Mouse (Mus musculus): Measurements from ENCODE around the gene Etv5. TPM values are rescaled to one million over a fixed set of nuclear protein-coding genes. Genes with fewer than 3 reads are reported as not detected.

The Etv5 gene
- polyA plus RNA-seq, 1 experiment from 2014 or later = 30.2 TPM

DNA sequence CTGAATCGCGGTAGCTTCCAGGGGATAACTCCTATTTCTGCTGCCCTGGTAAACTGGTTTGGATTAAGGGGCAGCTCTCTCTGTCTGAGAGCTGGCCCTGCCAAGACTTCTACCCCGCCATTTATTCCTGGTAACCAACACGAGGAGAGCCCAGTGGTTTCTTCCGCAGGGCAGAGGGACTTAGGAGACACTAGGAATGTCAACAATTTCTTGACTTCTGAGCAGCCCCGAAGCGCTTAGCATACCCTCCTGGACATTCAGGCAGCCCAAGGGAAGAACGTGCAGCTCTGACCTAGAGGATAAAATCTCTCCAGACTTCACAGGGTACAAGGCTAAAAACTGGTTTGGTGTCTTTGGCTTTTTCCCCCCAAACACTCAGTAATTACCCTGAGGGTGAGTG is 10.1 kb downstream of the Etv5 start:
- Histone ChIP-seq H3K27ac (peak overlapping the region; percentile 88), H3K36me3 (peaks cover 6% of the 10 kb centered on the region; the same call in 1 of the 2 replicates), H3K4me3 (peak overlapping the region; percentile 22), H3K27me3 (no peaks in the 10 kb centered on the region), H3K4me2 (peak overlapping the region; percentile 56), H3K9ac (0 out of 2 replicates have a peak overlapping the region, but pooled peaks have one; percentile 52), H3K9me3 (no peaks in the 10 kb centered on the region), H3K4me1 (peaks cover 39% of the 10 kb centered on the region)
- 3% methylated on average over 8 of the region's 8 CpGs for WGBS
- ATAC-seq (ENCODE audit: insufficient number of reproducible peaks, insufficient read depth, low FRiP score, low TSS enrichment, low read depth) = no peak

DNA sequence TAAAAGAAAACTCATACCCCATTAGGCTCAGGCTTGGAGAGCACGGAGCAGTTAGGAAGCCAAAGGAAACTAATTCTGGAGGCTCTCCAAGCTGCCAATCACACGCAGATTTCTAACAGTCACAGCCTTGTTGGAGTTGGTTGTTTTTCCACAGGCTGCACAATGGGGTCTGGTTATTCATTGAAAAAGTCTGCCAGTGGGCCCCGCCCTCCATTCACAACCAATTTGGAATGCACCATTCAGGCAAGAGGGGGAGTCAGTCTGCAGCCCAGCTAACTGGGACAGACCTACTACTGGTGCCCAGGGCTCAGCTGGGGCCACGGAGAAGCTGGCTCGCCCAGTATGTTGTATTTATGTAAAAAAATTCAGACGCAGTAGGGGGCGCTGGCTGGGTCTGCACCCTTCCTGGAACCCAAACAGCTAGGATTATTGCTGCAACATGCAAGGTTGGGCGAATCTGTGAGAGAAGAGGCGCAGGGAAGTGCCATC is 10.6 kb downstream of the Etv5 start:
- Histone ChIP-seq H3K36me3 (peaks cover 6% of the 10 kb centered on the region; the same call in 1 of the 2 replicates), H3K27me3 (no peaks in the 10 kb centered on the region), H3K4me1 (peaks cover 34% of the 10 kb centered on the region), H3K4me3 (peak overlapping the region; percentile 22), H3K4me2 (peak overlapping the region; percentile 56), H3K9me3 (no peaks in the 10 kb centered on the region), H3K27ac (peak overlapping the region; percentile 88), H3K9ac (0 out of 2 replicates have a peak overlapping the region, but pooled peaks have one; percentile 52)
- ATAC-seq (ENCODE audit: insufficient number of reproducible peaks, insufficient read depth, low FRiP score, low TSS enrichment, low read depth) = peak; percentile 88
- WGBS = 2% methylated on average over 9 of the region's 9 CpGs

DNA sequence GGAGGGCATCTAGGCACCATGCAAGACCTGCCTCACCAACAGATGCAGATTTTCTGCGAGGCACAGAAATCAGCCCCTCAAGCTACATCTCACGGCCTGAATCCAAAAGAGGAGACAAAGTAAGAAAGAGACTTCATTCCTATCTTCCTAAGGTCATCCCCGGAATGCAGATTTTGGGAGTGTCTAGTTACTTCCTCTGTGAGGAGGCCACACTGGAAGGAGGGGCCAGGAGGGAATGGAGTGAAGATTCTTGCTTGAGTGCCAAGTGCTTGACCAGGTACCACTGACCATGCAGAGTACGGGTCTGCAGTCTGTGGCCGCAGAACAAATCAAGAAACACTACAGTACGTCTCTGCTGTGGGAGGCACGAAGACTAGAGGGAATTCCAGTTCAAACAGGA is 12.7 kb downstream of the Etv5 start:
- H3K9ac ChIP-seq = no peak overlapping the region
- peaks cover 32% of the 10 kb centered on the region for H3K4me1 ChIP-seq
- no peak overlapping the region for H3K4me2 ChIP-seq
- peaks cover 6% of the 10 kb centered on the region; the same call in 1 of the 2 replicates for H3K36me3 ChIP-seq
- no peaks in the 10 kb centered on the region for H3K27me3 ChIP-seq
- WGBS = 63% methylated on average over 7 of the region's 7 CpGs
- no peak overlapping the region for H3K27ac ChIP-seq
- no peaks in the 10 kb centered on the region for H3K9me3 ChIP-seq
- ATAC-seq (ENCODE audit: insufficient number of reproducible peaks, insufficient read depth, low FRiP score, low TSS enrichment, low read depth) = no peak
- H3K4me3 ChIP-seq = no peak overlapping the region

DNA sequence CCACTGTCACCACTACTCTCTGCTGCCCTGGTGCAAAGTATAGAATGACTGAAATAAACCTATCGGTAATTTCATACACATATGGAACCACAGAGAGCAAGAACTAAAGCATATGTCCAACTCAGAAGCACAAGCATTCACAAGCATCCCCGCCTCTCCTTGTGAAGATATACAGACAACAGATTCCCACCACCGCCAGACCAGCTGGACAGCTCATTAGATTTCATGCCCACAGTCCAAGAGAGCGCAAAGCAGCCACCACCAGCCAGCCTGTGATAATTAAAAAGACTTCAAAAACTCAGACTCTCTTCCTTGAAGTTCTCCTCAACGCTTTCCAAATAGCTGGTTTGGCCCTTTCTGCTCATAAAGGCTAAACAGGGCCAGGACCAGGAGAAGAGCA is 17.3 kb downstream of the Etv5 start:
- Histone ChIP-seq H3K27me3 (no peaks in the 10 kb centered on the region), H3K4me1 (peaks cover 8% of the 10 kb centered on the region; the same call in 1 of the 2 replicates), H3K9me3 (no peaks in the 10 kb centered on the region), H3K4me2 (no peak overlapping the region), H3K4me3 (no peak overlapping the region), H3K36me3 (peaks cover 6% of the 10 kb centered on the region; the same call in 1 of the 2 replicates), H3K9ac (no peak overlapping the region), H3K27ac (no peak overlapping the region)
- WGBS = 80% methylated on average over 5 of the region's 5 CpGs
- ATAC-seq (ENCODE audit: insufficient number of reproducible peaks, insufficient read depth, low FRiP score, low TSS enrichment, low read depth) = no peak

DNA sequence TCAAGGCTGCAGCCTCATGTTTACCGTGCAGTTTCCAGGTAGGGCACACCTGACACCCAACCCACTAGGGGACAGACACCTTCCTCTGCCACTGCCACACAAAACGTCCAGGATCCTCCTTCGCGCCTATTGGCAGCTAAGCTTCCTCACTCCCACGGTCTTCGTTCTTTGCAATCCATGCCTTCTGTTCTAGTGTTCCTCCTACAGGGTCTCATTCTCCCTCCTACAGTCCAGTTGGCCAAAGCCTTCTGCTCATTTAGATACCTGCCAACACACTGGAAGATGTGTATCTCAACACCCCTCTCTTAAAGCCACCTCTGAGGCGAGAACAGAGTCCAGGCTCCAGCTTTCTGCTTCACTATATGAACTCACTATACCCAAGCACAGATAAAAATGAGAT is 21.6 kb downstream of the Etv5 start:
- peaks cover 4% of the 10 kb centered on the region; the same call in 1 of the 2 replicates for H3K4me1 ChIP-seq
- 91% methylated on average over 7 of the region's 7 CpGs for WGBS
- H3K9ac ChIP-seq = no peak overlapping the region
- ATAC-seq (ENCODE audit: insufficient number of reproducible peaks, insufficient read depth, low FRiP score, low TSS enrichment, low read depth) = no peak
- H3K36me3 ChIP-seq = peaks cover 10% of the 10 kb centered on the region; the same call in 1 of the 2 replicates
- H3K4me3 ChIP-seq = no peak overlapping the region
- no peaks in the 10 kb centered on the region for H3K27me3 ChIP-seq
- no peak overlapping the region for H3K4me2 ChIP-seq
- H3K9me3 ChIP-seq = no peaks in the 10 kb centered on the region
- H3K27ac ChIP-seq = no peak overlapping the region

DNA sequence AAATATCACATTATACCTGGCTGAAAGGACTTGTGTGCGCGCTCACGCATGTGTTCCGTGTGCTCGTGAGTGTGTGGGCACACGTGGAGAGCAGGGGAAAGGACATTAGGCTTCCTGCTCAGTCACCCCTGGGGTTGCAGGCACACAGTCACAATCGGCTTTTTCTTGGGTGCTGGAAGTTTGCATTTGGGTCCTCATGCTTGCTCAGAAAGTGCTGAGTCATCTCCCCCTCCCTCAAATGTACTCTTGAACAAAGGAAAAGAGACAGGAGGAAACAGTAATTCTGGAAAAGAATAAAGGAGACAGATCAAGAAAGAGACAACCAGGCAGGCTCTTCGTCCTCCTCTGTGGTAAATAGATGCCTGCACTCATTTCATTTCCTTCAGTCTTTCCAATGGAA is 22.5 kb downstream of the Etv5 start:
- peaks cover 10% of the 10 kb centered on the region; the same call in 1 of the 2 replicates for H3K36me3 ChIP-seq
- no peak overlapping the region for H3K4me2 ChIP-seq
- peaks cover 4% of the 10 kb centered on the region; the same call in 1 of the 2 replicates for H3K4me1 ChIP-seq
- no peak overlapping the region for H3K9ac ChIP-seq
- H3K4me3 ChIP-seq = no peak overlapping the region
- no peak for ATAC-seq (ENCODE audit: insufficient number of reproducible peaks, insufficient read depth, low FRiP score, low TSS enrichment, low read depth)
- 82% methylated on average over 8 of the region's 8 CpGs for WGBS
- H3K27me3 ChIP-seq = no peaks in the 10 kb centered on the region
- no peak overlapping the region for H3K27ac ChIP-seq
- no peaks in the 10 kb centered on the region for H3K9me3 ChIP-seq

DNA sequence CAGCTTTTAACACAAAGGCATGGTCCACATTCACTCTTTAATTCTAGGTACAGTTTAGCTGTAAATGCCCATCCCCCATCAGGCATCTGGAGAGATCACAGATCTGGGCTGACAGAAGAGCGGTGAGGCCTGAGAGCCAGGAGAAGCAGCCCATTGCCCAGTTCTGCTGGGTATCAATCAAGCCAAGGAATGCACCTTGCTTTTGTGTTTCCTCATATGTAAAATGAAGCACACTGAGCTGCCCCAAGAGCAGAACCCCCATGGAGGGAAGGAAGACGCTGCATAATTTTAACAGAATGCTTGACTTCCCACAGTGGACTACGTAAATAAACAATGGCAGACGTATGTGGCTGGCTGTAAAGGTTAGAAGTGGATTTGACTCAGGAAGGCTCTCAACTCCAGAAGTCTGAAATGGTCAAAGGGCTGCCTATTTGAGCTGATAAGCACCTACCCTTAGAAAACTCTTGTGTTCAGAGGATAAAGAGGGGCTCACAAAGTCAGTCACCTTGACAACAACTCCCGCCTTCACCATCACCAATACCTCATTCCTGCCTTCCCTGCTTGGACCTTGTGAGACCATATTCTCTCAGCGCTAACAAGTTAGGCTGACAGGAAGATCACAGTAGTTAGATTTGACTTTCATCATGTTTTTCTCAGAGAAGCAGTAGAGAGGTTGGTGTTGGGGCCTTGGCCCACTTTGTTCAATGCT is 23.2 kb downstream of the Etv5 start:
- WGBS = 74% methylated on average over 6 of the region's 6 CpGs
- Histone ChIP-seq H3K36me3 (peaks cover 10% of the 10 kb centered on the region; the same call in 1 of the 2 replicates), H3K4me3 (no peak overlapping the region), H3K4me1 (peaks cover 4% of the 10 kb centered on the region; the same call in 1 of the 2 replicates), H3K9ac (no peak overlapping the region), H3K27me3 (no peaks in the 10 kb centered on the region), H3K27ac (no peak overlapping the region), H3K9me3 (no peaks in the 10 kb centered on the region), H3K4me2 (no peak overlapping the region)
- no peak for ATAC-seq (ENCODE audit: insufficient number of reproducible peaks, insufficient read depth, low FRiP score, low TSS enrichment, low read depth)

DNA sequence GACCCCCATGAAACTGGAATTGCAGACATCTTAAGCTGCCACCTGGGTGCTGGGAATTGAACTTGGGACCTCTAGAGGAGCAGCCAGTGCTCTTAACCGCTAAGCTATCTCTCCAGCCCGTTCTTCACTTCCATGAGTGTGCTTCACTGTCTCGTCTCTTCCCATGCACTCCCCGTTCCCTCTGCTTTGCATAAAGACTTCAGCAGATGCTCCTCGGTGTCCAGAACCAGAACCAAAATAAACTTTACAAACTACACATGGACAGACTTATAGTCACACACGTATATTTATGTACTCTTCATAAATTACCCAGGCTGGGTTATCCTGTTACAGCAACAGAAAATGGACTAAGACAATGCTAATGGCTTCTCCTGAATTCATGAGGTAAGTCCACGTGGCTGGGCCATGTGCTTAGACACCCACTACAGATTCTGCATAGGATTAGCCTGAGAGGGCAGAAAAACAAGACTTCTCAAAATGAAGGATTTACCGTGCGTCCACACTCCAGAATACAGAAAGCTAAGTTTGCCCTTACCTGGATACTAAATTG is 25.2 kb downstream of the Etv5 start:
- peaks cover 15% of the 10 kb centered on the region for H3K36me3 ChIP-seq
- 86% methylated on average over 9 of the region's 9 CpGs for WGBS
- no peak for ATAC-seq (ENCODE audit: insufficient number of reproducible peaks, insufficient read depth, low FRiP score, low TSS enrichment, low read depth)

DNA sequence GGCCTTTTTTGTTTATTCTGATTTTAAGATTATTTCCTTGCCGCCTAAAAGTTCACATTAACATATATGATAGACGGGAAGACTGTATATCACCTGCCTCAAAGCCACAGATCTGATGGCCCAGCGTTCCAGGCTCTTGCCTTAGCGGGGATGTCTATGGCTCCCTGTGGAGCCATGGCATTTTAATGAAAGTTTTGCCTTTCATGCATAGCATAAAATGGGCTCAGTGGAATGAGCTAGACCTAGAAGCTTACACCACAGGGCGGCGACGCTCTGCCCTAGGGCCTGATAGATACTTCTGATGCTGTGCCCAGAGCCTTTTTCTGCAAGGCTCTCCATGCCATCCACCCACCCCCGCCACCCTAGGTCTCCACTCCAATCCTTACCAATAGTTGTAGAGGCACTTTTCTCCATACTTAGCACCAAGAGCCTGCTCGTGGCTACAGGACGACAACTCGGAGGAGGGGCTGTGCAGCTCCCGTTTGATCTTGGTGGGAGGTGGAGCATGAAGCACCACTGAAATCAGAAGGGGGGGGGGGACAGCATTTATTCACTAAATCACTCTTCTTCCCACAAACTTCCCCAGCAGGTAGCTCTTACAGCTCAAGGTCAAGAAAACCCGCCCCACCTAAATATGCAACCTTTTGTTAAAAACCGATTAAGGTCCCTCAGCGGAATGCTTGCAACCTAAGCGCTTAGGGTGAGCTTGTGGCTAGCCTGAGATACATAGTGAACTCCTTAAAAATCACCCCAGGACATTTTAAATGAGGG is 26.9 kb downstream of the Etv5 start:
- H3K4me3 ChIP-seq = no peak overlapping the region

More for the DNA sequence above, 25.2 kb downstream of the Etv5 start:
- Histone ChIP-seq H3K9me3 (no peaks in the 10 kb centered on the region), H3K9ac (no peak overlapping the region), H3K27me3 (no peaks in the 10 kb centered on the region), H3K27ac (no peak overlapping the region), H3K4me1 (no peaks in the 10 kb centered on the region), H3K4me3 (no peak overlapping the region), H3K4me2 (no peak overlapping the region)

DNA sequence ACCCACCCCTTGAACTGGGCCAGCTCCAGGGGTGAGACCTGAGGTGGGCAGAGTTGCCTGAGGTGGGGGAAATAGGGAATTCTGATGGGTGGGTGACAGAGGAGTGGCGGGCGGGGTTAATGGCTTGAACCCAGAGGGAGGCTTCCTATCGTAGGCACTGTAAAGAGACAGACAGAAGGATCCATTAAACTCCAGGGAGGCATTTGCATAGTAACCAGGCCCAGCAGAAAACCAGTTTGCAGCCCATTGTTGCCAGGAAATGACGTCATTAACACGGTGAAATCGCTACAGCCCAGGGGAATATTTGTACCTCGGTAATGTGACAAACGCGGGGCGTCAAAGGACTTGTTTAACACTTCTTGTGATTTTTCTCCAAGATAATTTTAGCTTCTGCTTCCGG is 27.8 kb downstream of the Etv5 start:
- Histone ChIP-seq H3K9me3 (no peaks in the 10 kb centered on the region), H3K9ac (no peak overlapping the region), H3K4me1 (no peaks in the 10 kb centered on the region), H3K36me3 (peaks cover 16% of the 10 kb centered on the region), H3K27ac (no peak overlapping the region), H3K4me2 (no peak overlapping the region), H3K27me3 (no peaks in the 10 kb centered on the region), H3K4me3 (no peak overlapping the region)
- WGBS = 57% methylated on average over 11 of the region's 11 CpGs
- no peak for ATAC-seq (ENCODE audit: insufficient number of reproducible peaks, insufficient read depth, low FRiP score, low TSS enrichment, low read depth)

More for the DNA sequence above, 26.9 kb downstream of the Etv5 start:
- Histone ChIP-seq H3K4me2 (no peak overlapping the region), H3K36me3 (peaks cover 16% of the 10 kb centered on the region), H3K27ac (no peak overlapping the region), H3K27me3 (no peaks in the 10 kb centered on the region), H3K9ac (no peak overlapping the region), H3K9me3 (no peaks in the 10 kb centered on the region), H3K4me1 (no peaks in the 10 kb centered on the region)
- ATAC-seq (ENCODE audit: insufficient number of reproducible peaks, insufficient read depth, low FRiP score, low TSS enrichment, low read depth) = no peak
- WGBS = 66% methylated on average over 16 of the region's 16 CpGs

DNA sequence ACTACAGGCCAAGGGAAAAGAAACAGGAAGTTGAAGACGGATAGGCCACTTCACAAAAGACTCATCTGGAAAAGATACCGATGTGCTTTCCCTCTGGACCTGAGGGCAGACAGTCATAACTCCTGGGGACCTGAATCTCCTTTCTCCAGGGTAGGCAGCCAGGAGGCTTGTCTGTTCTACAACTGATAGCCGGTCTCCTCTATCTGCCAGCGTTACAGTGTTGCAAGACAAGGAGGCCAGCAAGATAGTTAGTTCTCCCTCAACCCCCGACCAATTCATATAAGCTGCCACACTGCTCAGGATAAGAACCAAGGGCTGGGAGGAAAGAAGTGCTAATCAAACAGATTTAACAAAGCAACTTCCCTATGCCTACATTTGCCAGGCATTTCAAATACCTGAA is 29.5 kb downstream of the Etv5 start:
- no peak overlapping the region for H3K27ac ChIP-seq
- no peak overlapping the region for H3K4me2 ChIP-seq
- H3K36me3 ChIP-seq = peaks cover 16% of the 10 kb centered on the region
- no peaks in the 10 kb centered on the region for H3K9me3 ChIP-seq
- H3K4me3 ChIP-seq = no peak overlapping the region
- H3K9ac ChIP-seq = no peak overlapping the region
- H3K4me1 ChIP-seq = 0 out of 2 replicates have a peak, but pooled peaks cover 8% of the 10 kb centered on the region
- no peaks in the 10 kb centered on the region for H3K27me3 ChIP-seq
- 82% methylated on average over 5 of the region's 5 CpGs for WGBS
- ATAC-seq (ENCODE audit: insufficient number of reproducible peaks, insufficient read depth, low FRiP score, low TSS enrichment, low read depth) = no peak
